Mouse (Mus musculus) gonadal fat pad, adult 2 months (tissue): ENCODE data around the gene Txnip. TPM values are rescaled to one million over a fixed set of nuclear protein-coding genes. Genes with fewer than 3 reads are reported as not detected.
"Not testable (repeated sequence)": the region's sequence is repeated elsewhere in the genome, so short reads cannot be mapped to it uniquely, and the experiment has no call there.

ENCODE experiments used
- DNase-seq: peaks from one replicate; pipeline ENCODE4 v3.0.0-alpha.2; 2012; ENCODE audit warnings: low read depth
- polyA plus RNA-seq: library from polyadenylated mRNA; depleted of rRNA; stranded (reverse); fragments of >200 nt; gene quantifications from 2 replicates; pipeline ENCODE4 v1.2.3, GENCODE M21; 2012; rRNA removed

The Txnip gene
- polyA plus RNA-seq = 664 and 966 TPM in 2 replicates

GRCm38 (mm10) chr3:96557694-96558093 lies at the start of gene Txnip:
TSS of gene Txnip (plus strand) at chr3:96557957.
- no peak for DNase-seq

DNA sequence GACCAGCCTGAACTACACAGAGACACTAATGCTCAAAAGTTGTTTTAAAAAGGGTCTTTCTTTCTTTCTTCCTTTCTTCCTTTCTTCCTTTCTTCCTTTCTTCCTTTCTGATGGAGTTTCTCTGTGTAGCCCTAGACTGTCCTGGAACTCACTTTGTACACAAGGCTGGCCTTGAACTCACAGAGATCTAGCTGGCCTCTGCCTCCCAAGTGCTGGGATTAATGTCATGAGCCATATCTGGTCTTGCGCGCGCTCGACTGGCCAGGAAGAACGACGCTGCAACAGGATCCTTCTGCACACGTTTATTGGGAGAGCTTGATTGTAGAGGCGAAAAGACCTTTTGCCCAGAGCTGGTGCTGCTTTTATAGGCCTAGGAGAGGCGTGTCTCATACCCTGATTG lies 49.8 kb upstream of the Txnip start:
- not testable (repeated sequence) for DNase-seq

DNA sequence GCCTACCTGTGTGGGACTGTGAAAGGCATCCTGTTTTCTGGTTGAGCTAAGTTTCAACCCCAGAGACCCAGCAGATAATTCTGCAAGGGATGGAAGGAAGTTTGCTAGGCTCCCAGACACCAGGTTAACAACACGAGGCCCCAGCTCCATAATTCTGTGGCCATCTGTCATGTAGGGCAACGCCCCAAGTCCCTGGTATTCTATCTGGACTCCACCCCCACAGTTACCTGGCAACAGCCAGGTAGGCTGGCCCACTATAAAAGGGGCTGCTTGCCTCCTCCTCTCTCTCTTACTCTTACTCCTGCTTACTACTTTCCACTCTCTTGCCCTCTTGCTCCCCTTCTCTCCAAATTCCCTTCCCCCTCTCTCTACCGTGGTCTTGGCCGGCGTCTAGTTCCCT lies 37.6 kb upstream of the Txnip start:
- no peak for DNase-seq

DNA sequence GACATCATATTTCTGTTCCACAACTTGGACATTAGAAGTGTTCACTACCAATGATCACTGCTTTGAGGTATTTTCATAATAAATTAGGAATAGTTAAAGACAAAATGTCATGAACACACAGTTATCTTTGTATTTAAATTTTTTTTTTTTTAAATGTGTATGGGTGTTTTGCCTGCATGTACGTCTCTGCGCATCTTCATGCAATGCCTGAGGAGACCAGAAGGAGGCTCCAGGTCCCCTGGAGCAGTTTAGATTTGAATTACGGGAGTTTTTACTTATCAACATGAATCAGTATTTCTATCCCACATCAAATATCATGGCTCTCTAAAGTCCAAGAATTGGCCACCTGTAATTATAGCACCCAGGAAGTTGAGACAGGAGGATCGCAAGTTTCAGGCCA lies 35.6 kb upstream of the Txnip start:
- no peak for DNase-seq

DNA sequence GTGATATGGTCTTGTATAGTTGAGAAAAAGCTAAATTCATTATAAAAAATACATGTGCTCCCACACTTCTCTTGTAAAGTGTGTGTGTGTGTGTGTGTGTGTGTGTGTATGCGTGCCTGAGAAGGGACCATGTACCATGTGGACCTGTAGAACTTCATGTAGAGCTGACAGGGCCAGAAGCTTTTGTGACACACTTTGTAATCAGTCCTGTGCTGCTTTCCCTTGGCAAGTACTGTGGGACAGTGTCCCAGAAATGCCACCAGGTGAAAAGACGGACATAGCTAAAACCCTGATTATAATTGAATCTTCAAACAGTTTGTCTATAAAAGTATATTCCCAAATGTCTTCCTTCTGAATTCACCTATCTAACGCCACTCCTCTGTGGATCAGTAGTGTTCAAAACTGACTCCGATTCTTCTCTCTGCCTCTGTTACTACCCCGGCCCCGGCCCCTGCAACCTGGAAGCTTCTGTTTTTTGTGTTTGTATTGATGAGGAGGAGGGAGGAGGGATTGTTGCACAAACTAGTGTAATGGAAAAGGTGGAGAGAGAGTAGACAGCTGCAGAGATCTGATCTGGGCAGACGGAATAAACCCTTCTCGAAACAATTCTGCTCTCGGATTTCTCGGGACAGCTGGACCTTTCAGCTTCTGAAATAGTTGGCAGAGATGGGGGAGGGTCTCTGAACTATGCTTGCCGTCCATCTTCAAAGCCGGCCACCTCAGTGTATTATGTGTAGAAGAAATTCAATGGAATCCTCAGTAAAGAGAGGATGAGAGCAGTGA lies 33.5 kb upstream of the Txnip start:
- DNase-seq = no peak

GRCm38 (mm10) chr3:96524914-96525313 lies 32.8 kb upstream of the Txnip start, which contains the start of gene Hfe2:
TSS of gene Hfe2 (plus strand) at chr3:96525172.
- DNase-seq = no peak

DNA sequence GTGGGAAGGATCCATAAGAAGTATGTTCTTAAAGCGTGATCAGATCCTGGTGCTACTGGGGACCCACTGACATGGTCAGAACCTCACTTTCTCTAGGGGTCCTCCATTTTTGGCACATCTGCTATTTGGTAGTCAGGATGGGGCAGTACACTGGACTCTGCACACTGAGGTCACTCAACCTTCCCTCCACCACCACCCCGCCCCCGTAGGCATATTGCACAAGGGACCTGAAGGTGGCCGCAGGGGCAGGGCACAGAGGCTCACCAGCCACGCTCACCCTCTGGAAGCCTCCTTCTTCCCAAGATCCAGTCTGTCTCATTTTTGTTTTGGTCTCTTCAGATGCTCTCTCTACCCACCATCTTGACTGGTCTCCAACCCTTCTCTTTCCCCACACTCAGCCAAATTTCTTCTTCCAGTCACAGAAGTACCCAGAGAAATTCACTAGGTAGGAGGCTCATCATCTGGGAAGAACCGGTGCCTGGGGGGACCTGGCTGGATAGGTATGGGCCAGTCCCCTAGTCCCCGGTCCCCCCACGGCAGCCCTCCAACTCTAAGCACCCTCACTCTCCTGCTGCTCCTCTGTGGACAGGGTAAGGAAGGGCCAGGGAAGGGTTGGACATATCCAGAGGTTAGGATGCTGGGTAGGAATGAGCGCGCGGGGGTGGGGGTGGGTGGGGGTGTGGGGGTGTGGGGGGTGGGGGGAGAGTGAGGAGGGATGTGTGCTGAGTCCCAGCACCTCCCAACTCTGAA lies 31.6 kb upstream of the Txnip start:
- DNase-seq = no peak

- DNase-seq = no peak
Measured at GRCm38 (mm10) chr3:96526864-96527542, 30.8 kb upstream of the Txnip start.

- DNase-seq = no peak
Measured at GRCm38 (mm10) chr3:96528506-96528905, 29.3 kb upstream of the Txnip start.

- DNase-seq = no peak
Measured at GRCm38 (mm10) chr3:96532050-96532449, 25.7 kb upstream of the Txnip start.

- DNase-seq = no peak
Measured at GRCm38 (mm10) chr3:96534300-96534699, 23.5 kb upstream of the Txnip start.

DNA sequence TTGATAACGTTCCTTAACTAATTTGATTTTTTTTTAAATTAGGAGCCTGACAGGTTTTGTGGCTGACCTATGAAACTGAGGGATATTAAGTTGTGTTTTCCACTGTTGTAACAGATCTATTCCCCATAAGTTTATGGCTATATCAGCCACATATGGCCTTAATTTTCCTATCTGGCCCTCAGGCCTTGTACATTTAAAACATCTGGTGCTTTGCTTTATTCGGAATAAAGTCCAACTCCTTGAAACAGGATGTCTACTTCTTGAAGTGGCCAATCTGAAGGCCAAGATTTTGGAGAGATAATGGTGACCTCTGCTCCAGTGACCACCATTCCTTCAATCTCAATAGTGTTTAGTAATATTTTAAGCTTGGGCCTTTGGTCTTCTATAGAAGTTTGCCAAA lies 18.4 kb upstream of the Txnip start:
- no peak for DNase-seq

- no peak for DNase-seq
Measured at GRCm38 (mm10) chr3:96540740-96541139, 17.0 kb upstream of the Txnip start.

- DNase-seq = no peak
Measured at GRCm38 (mm10) chr3:96541328-96542078, 16.3 kb upstream of the Txnip start.

DNA sequence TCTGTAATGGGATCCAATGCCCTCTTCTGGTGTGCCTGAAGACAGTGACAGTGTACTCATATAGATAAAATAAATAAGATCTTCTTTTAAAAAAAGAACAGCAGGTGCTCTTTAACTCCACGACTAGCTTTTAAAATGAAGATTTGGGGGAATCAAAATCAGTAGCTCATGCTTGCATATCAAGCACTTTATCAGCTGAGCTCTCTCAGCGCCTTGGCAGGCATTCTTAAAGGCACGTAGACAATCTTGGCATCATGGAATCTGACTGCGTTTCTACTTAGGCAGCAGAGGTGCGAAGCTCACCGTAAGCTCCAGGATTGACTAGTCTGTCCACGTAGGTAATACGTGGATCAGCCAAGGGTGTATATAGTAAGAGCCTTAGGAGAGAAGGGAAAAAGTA lies 15.2 kb upstream of the Txnip start:
- no peak for DNase-seq

GRCm38 (mm10) chr3:96543345-96543744 lies 14.4 kb upstream of the Txnip start:
- DNase-seq = no peak

DNA sequence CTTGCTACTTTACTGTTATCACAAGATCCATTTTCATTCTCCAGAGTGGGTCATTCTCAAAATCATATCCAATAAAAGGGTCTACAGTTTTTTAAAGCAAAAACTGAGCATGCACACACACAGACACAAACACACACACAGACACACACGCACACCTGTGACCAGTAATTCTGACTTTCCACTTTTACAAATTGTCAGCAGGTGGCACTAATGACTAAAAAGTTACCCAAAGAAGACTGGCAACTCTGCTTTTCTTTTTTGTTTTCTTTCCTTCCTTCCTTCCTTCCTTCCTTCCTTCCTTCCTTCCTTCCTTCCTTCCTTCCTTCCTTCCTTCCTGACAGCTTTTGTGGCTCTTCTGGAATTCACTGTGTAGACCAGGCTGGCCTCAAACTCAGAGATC lies 12.2 kb upstream of the Txnip start:
- DNase-seq = no peak

- DNase-seq = no peak
Measured at GRCm38 (mm10) chr3:96546880-96547279, 10.9 kb upstream of the Txnip start.

DNA sequence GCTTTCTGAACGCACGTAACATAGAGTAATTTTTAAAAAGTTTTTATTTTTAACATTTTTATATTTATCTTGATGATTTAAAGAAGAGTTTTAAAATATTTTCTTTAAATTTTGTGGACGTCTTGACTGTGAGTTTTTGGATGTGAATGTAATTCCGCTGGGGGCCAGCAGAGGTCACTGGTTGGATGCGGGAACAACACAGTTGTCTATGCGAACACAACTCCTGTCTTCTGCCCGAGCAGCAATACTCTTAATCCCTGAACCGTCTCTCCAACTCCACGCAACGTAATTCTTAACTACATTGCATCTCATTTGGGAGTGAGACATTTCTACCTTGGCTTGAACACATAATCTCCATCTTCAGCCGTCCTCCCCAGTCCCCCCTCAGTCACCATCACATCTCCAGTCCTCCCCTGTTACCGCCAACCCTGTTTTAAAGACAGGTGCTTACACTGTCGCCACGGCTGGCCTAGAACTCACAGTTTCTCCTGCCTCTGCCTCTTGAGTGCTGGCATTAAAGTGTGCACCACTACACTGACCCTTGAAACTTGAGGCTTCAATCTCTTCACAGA lies 10.3 kb upstream of the Txnip start:
- no peak for DNase-seq

DNA sequence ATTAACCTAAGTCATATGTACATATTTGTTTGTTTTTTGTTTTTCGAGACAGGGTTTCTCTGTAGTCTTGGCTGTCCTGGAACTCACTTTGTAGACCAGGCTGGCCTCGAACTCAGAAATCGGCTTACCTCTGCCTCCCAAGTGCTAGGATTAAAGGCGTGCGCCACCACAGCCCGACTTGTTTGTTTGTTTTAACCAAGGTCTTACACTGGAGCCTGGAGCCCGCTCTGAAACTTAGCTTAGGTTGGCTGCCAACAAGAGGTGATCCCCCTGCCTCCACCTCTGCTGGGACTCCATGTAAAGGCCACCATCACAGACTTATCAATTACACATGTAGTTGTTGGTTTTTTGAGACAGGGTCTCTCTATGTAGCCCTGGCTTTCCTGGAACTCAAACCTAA lies 8.9 kb upstream of the Txnip start:
- no peak for DNase-seq

- no peak for DNase-seq
Measured at GRCm38 (mm10) chr3:96549346-96549745, 8.4 kb upstream of the Txnip start.

DNA sequence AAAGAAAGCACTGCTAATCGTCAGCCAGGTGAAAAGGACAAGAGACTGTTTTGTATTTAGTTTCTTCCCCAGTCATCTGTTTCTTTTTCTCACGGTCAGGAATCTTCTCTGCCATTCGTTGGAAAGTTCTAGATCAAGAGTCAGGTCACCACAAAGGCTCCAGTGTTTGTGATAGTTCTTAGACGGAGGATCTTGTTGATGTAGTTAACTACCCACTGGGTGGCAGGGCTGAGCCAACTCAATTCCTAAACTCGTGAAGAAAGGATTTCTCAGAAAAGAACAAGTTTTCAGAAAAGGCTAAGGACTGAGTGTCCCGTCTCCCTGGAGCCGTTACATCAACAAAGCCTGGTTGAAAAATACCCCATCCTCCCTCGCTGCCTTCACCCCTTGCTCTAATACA lies 6.6 kb upstream of the Txnip start:
- DNase-seq = no peak
